Mouse (Mus musculus) MEL (cell line): Measurements from ENCODE around the gene Josd2. TPM values are rescaled to one million over a fixed set of nuclear protein-coding genes. Genes with fewer than 3 reads are reported as not detected.

ENCODE experiments used
- DNase-seq: peaks from one replicate; pipeline ENCODE4 v3.0.0; 2011; ENCODE audit warnings: low read depth, low spot score
- H3K27ac ChIP-seq: 2 replicates; pipeline ENCODE4 v1.5.1; 2012; ENCODE audit warnings: low read depth, mild to moderate bottlenecking, control low read depth, low read length, moderate library complexity; ENCODE audit not compliant: control insufficient read depth
- H3K27me3 ChIP-seq, 2 experiments: fragments of 150-350 bp in 1 of 2; sonication (generic) in 1 of 2; 2 replicates each; pipeline ENCODE4 v1.6.1; 2012; ENCODE audit warnings: low read length in 2 of 2, mild to moderate bottlenecking in 2 of 2, improper control_type of control experiment in 1 of 2, moderate library complexity in 1 of 2; ENCODE audit not compliant: insufficient read depth in 2 of 2, control insufficient read depth in 1 of 2
- H3K36me3 ChIP-seq, 2 experiments: 2 replicates each; pipeline ENCODE4 v1.6.1; 2012 to 2014; ENCODE audit warnings: low read length in 2 of 2, improper control_type of control experiment in 1 of 2, inconsistent platforms in 1 of 2, mild to moderate bottlenecking in 1 of 2; ENCODE audit not compliant: insufficient read depth in 2 of 2, control insufficient read depth in 1 of 2
- H3K4me1 ChIP-seq, 2 experiments: fragments of 150-350 bp in 1 of 2; sonication (generic) in 1 of 2; 2 replicates each; pipeline ENCODE4 v1.6.1; 2012; ENCODE audit warnings: low read length in 2 of 2, improper control_type of control experiment in 1 of 2, mild to moderate bottlenecking in 1 of 2; ENCODE audit not compliant: insufficient read depth in 2 of 2, control insufficient read depth in 1 of 2
- H3K4me3 ChIP-seq, 2 experiments: fragments of 150-350 bp in 1 of 2; sonication (generic) in 1 of 2; 2 replicates each; pipeline ENCODE4 v1.5.1; 2012; ENCODE audit warnings: low read depth in 2 of 2, low read length in 2 of 2, mild to moderate bottlenecking in 2 of 2, moderate library complexity in 2 of 2, control low read depth in 1 of 2, improper control_type of control experiment in 1 of 2; ENCODE audit not compliant: control insufficient read depth in 1 of 2, insufficient read depth in 1 of 2
- H3K79me2 ChIP-seq: 2 replicates; pipeline ENCODE4 v1.6.1; 2012; ENCODE audit warnings: mild to moderate bottlenecking, low read length, moderate library complexity; ENCODE audit not compliant: control insufficient read depth, poor library complexity, insufficient read depth
- H3K9ac ChIP-seq: 2 replicates; pipeline ENCODE4 v1.6.1; 2012; ENCODE audit warnings: low read depth, mild to moderate bottlenecking, control low read depth, low read length, moderate library complexity; ENCODE audit not compliant: control insufficient read depth, poor library complexity, severe bottlenecking
- H3K9me3 ChIP-seq: fragments of 150-350 bp; sonication (generic); replicated peaks from 2 replicates; pipeline ENCODE4 v1.6.1; 2012; ENCODE audit warnings: mild to moderate bottlenecking, low read length, improper control_type of control experiment, moderate library complexity; ENCODE audit not compliant: insufficient read depth
- E2F4 ChIP-seq: IDR thresholded peaks from 2 replicates; pipeline ENCODE4 v1.6.1; 2011; ENCODE audit warnings: low read depth, low read length, improper control_type of control experiment, borderline replicate concordance
- EP300 ChIP-seq, 2 experiments: IDR thresholded peaks; 2 replicates each; pipeline ENCODE4 v1.6.1; 2011; ENCODE audit warnings: improper control_type of control experiment in 2 of 2, low read length in 2 of 2, low read depth in 1 of 2, mild to moderate bottlenecking in 1 of 2
- GABPA ChIP-seq: IDR thresholded peaks from 2 replicates; pipeline ENCODE4 v1.6.1; 2012; ENCODE audit warnings: low read depth, mild to moderate bottlenecking, inconsistent platforms, low read length, improper control_type of control experiment, moderate library complexity
- KAT2A ChIP-seq: conservative IDR thresholded peaks from 2 replicates; pipeline ENCODE4 v1.6.1; 2012; ENCODE audit warnings: low read depth, low read length, improper control_type of control experiment, inconsistent platforms
- MEF2A ChIP-seq: IDR thresholded peaks from 2 replicates; pipeline ENCODE4 v1.6.1; 2014; ENCODE audit warnings: low read depth, mild to moderate bottlenecking, inconsistent platforms, low read length, improper control_type of control experiment; ENCODE audit not compliant: poor library complexity, insufficient replicate concordance, severe bottlenecking; ENCODE audit errors: extremely low read depth
- POLR2AphosphoS5 ChIP-seq: IDR thresholded peaks from 2 replicates; pipeline ENCODE4 v1.6.1; 2012; ENCODE audit warnings: low read depth, borderline replicate concordance, mild to moderate bottlenecking, inconsistent platforms, low read length, moderate library complexity, mixed read lengths
- RCOR1 ChIP-seq: IDR thresholded peaks from 2 replicates; pipeline ENCODE4 v1.6.1; 2012; ENCODE audit warnings: low read depth, mild to moderate bottlenecking, inconsistent platforms, low read length, improper control_type of control experiment
- SMC3 ChIP-seq: IDR thresholded peaks from 2 replicates; pipeline ENCODE4 v1.6.1; 2011; ENCODE audit warnings: low read depth, low read length, improper control_type of control experiment
- TCF12 ChIP-seq: IDR thresholded peaks from 2 replicates; pipeline ENCODE4 v1.6.1; 2014; ENCODE audit warnings: low read depth, mild to moderate bottlenecking, inconsistent platforms, low read length, improper control_type of control experiment, moderate library complexity
- ZC3H11A ChIP-seq: IDR thresholded peaks from 2 replicates; pipeline ENCODE4 v1.6.1; 2012; ENCODE audit warnings: low read depth, mild to moderate bottlenecking, inconsistent platforms, low read length, improper control_type of control experiment
- ZMIZ1 ChIP-seq: IDR thresholded peaks from 2 replicates; pipeline ENCODE4 v1.6.1; 2012; ENCODE audit warnings: low read depth, mild to moderate bottlenecking, inconsistent platforms, low read length, improper control_type of control experiment, moderate library complexity
- ZNF384 ChIP-seq: IDR thresholded peaks from 2 replicates; pipeline ENCODE4 v1.6.1; 2012; ENCODE audit warnings: low read depth, mild to moderate bottlenecking, inconsistent platforms, low read length, improper control_type of control experiment
- polyA plus RNA-seq, 2 experiments: library from polyadenylated mRNA; stranded (reverse) in 1 of 2; unstranded in 1 of 2; fragments of >175 nt in 1 of 2; fragments of >200 nt in 1 of 2; gene quantifications; 2 replicates each; pipeline versions ENCODE4 v1.2.1 to v1.2.4; 2012; ENCODE audit warnings: low replicate concordance in 2 of 2, low read depth in 1 of 2; ENCODE audit not compliant: insufficient read length in 2 of 2, insufficient read depth in 1 of 2, missing spikeins in 1 of 2
- total RNA-seq: library from RNA; depleted of rRNA; stranded (reverse); fragments of 300-350 nt; gene quantifications from 2 replicates; pipeline ENCODE4 v1.2.3, GENCODE M21; 2012

Gene Josd2
- total and polyA plus RNA-seq, 3 experiments = 95.5 to 141 TPM; not detected in 1

DNA sequence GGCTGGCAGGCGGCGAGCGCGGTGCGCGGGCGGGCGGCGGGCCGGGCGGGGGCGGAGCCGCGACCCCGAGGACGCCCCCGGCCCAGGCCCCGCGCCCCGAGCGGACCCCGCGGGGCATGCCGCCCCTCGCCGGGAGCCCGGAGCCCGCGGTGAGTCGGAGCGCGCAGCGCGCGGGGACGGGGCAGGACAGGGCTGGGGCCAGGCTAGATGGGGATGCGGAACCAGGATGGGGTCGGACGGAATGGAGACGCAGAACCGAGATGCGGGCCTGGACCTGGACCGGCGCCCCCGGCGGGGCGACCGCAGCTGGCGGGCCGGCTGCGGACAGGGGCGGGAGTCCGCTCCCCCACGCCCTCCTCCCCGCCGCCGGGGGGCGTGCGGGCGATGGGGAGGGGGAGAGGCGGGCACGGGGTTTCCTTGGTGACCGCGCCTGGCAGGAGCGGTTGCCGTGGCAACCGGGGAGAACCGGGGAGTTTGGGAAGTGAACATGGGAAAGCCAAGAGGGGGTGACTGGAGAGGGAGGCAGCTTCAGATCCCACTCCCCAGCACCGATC lies 38.7 kb upstream of the Josd2 start, which contains the start of gene Lrrc4b:
Gene Lrrc4b (plus strand): TSS at position 51 of the 554 bp plus-strand sequence.
- no peaks in the 10 kb centered on the region for H3K79me2 ChIP-seq
- DNase-seq = no peak
- H3K27ac ChIP-seq = no peak within 1 kb of the TSS
- H3K36me3 ChIP-seq = 0 out of 4 replicates have a peak, but pooled peaks cover 0 to 2% of the 10 kb centered on the region in 2 experiments
- no peaks in the 10 kb centered on the region for H3K4me1 ChIP-seq
- TF ChIP-seq ZC3H11A (no peak), SMC3 (no peak), E2F4 (no peak), RCOR1 (no peak), MEF2A (no peak), ZMIZ1 (no peak), ZNF384 (no peak), GABPA (no peak), TCF12 (no peak), KAT2A (no peak)
- no peak within 1 kb of the TSS for H3K4me3 ChIP-seq
- H3K9me3 ChIP-seq = no peaks in the 10 kb centered on the region
- no peak within 1 kb of the TSS for H3K9ac ChIP-seq
- no peaks in the 10 kb centered on the region for H3K27me3 ChIP-seq

DNA sequence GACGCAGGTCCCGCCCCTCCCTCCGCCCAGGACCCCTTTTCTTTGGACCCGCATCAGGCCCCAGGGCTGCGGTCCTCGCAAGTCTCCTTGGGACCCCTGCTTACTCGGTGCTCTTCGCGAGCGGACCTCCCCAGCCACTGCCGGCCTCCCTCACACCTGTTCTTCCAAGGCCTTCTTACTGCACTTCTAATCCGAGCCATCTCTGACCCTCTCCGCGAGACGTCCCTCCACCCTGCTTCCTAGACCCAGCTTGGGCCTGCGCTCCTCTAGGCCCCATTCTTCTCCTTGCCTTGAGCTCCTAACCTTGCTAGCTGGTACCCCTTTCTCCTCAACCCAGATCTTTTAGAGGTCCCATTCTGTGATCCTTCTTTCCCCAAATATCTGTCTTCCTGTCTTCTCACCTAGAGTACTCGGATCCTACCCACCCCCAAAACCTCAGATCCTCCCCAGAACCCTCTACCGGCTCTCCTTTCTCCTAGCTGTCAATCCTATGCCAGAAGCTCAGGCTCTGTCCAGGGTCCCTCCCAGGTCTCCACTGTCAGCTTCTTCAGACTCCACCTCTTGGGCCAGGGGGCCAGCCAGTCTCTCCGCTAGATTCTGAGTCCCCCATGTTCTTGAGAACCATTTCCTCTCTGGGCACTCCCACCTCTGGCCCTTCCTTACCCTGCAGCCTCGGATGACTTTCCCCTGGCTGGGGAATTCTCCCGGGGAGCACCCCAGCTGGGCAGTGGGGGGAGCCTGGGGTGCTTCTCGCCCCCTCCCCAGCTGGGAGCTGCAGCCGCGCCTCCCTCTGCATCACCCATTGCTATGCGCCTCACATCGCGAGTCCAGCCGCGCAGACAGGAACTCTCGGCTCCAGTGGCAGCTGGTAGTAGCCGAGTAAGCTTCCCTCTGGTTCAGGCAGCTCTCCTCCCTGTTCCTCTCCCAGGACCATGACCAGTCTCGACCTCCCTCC lies 38.0 kb upstream of the Josd2 start:
- no peaks in the 10 kb centered on the region for H3K27me3 ChIP-seq
- TF ChIP-seq POLR2AphosphoS5 (no peak), SMC3 (no peak), GABPA (no peak)
- H3K9ac ChIP-seq = no peak overlapping the region
- H3K4me1 ChIP-seq = no peaks in the 10 kb centered on the region
- no peaks in the 10 kb centered on the region for H3K9me3 ChIP-seq
- H3K27ac ChIP-seq = no peak overlapping the region
- 0 out of 4 replicates have a peak, but pooled peaks cover 0 to 2% of the 10 kb centered on the region in 2 experiments for H3K36me3 ChIP-seq
- H3K79me2 ChIP-seq = no peaks in the 10 kb centered on the region
- H3K4me3 ChIP-seq = no peak overlapping the region
- no peak for DNase-seq

DNA sequence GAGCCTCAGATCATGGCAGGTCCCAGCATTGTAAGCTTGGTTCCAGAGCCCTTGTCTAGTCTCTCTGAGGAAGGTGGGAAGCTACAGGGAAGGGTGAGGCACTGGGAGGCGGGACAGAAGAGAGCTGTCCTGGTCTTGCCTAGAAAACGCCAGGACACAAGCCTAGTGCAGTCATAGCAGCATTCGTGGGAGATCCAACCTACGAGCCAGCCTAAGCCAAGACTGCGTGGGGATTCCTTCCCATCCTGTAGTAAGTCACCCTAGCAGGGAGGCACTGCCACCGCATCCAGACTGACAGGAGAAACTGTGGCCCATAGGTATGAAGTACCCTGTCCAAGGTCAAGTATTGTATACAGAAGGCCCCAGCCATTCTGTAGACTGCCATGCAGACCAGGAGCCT lies 35.2 kb upstream of the Josd2 start:
- H3K9me3 ChIP-seq = no peaks in the 10 kb centered on the region
- no peaks in the 10 kb centered on the region for H3K4me1 ChIP-seq
- H3K27me3 ChIP-seq = no peaks in the 10 kb centered on the region
- TF ChIP-seq EP300 (IDR thresholded peaks at IDR 0.05; ENCODE audit: low read depth in 1 of 2, low read length in 2 of 2) = no peak
- no peak for DNase-seq
- H3K9ac ChIP-seq = no peak overlapping the region
- H3K79me2 ChIP-seq = no peaks in the 10 kb centered on the region
- H3K36me3 ChIP-seq = 0 out of 4 replicates have a peak, but pooled peaks cover 0 to 2% of the 10 kb centered on the region in 2 experiments
- H3K27ac ChIP-seq = no peak overlapping the region
- H3K4me3 ChIP-seq = no peak overlapping the region
